ENCODE assay signal across 11 mouse cellular contexts in genomic region chr3:43783000-43783588, GRCm38 (mm10).
DNase-seq lines count a peak whose midpoint lies in the region; ATAC-seq and TF ChIP-seq lines count a peak whose summit lies in the region.
"Had no signal": no experiment of that assay in that cellular context is flagged by ENCODE, and none has a peak within 500 bp of the region (broad histone marks: within the 10 kb centered on the region; RNA-seq: fewer than 3 reads in every experiment).

No protein-coding gene starts in this region.

- peak; percentile 73; the same call in 1 of the 2 replicates for ATAC-seq in midbrain, embryonic 11.5 days (ENCODE audit: low FRiP score)

- TF ChIP-seq CTCF in layer of hippocampus, adult 2 months (conservative IDR thresholded peaks at IDR 0.05) = peak; percentile 82

- no peak overlapping the region for H3K9ac ChIP-seq in midbrain, embryonic 11.5 days (ENCODE audit: low read length)
- H3K9ac ChIP-seq: liver, embryonic 14.5 days had no signal

- H3K4me3 ChIP-seq in midbrain, embryonic 11.5 days (ENCODE audit: low read depth, low read length) = no peak overlapping the region
- no peak overlapping the region for H3K4me3 ChIP-seq in midbrain, embryonic 10.5 days
- H3K4me3 ChIP-seq in layer of hippocampus, adult 2 months = no peak overlapping the region
- no peak overlapping the region for H3K4me3 ChIP-seq in heart, embryonic 10.5 days
- H3K4me3 ChIP-seq: myocyte had no signal

- no peak overlapping the region for H3K4me2 ChIP-seq in midbrain, embryonic 11.5 days

- peak; percentile 51 to 54 for DNase-seq in cerebellum, postnatal 10 days
- DNase-seq in cerebellum, adult 18-20 months = no peak
- no peak for DNase-seq in midbrain, embryonic 11.5 days (ENCODE audit: low spot score, missing footprints)
- no peak for DNase-seq in midbrain, embryonic 10.5 days (ENCODE audit: low spot score)
- peak; percentile 13 to 26 for DNase-seq in layer of hippocampus, adult 2 months (ENCODE audit: low spot score in 2 of 2)
- peak; percentile 49 for DNase-seq in retina, postnatal 1 day
- DNase-seq in spleen, postnatal 4 days (ENCODE audit: low spot score in 2 of 2) = no peak
- no peak for DNase-seq in heart, embryonic 10.5 days (ENCODE audit: low spot score)
- DNase-seq: adrenal gland, postnatal 36 days had no signal

- H3K27me3 ChIP-seq in midbrain, embryonic 11.5 days (ENCODE audit: control insufficient read depth, insufficient read depth, low read length) = no peaks in the 10 kb centered on the region
- H3K27me3 ChIP-seq in midbrain, embryonic 10.5 days (ENCODE audit: low read depth, poor library complexity, severe bottlenecking) = no peaks in the 10 kb centered on the region
- no peaks in the 10 kb centered on the region for H3K27me3 ChIP-seq in heart, embryonic 10.5 days (ENCODE audit: insufficient read depth, poor library complexity, severe bottlenecking)

- no peaks in the 10 kb centered on the region for H3K9me3 ChIP-seq in midbrain, embryonic 11.5 days (ENCODE audit: control insufficient read depth, low read length)
- H3K9me3 ChIP-seq in midbrain, embryonic 10.5 days (replicated peaks) = no peaks in the 10 kb centered on the region
- H3K9me3 ChIP-seq in heart, embryonic 10.5 days = no peaks in the 10 kb centered on the region

- no peak overlapping the region for H3K27ac ChIP-seq in midbrain, embryonic 11.5 days (ENCODE audit: low read depth, low read length)
- no peak overlapping the region for H3K27ac ChIP-seq in midbrain, embryonic 10.5 days (replicated peaks)
- H3K27ac ChIP-seq in layer of hippocampus, adult 2 months = no peak overlapping the region
- H3K27ac ChIP-seq in heart, embryonic 10.5 days = no peak overlapping the region
- H3K27ac ChIP-seq: liver, embryonic 14.5 days had no signal

- no peaks in the 10 kb centered on the region for H3K4me1 ChIP-seq in midbrain, embryonic 11.5 days (ENCODE audit: control insufficient read depth, insufficient read depth, low read length)
- H3K4me1 ChIP-seq in midbrain, embryonic 10.5 days = no peaks in the 10 kb centered on the region
- H3K4me1 ChIP-seq in heart, embryonic 10.5 days = no peaks in the 10 kb centered on the region

- 74% methylated on average over 4 of the region's 4 CpGs for WGBS in midbrain, embryonic 11.5 days
- WGBS in midbrain, embryonic 10.5 days = 85% methylated on average over 4 of the region's 4 CpGs
- 78% methylated on average over 4 of the region's 4 CpGs for WGBS in heart, embryonic 10.5 days

- H3K36me3 ChIP-seq in midbrain, embryonic 11.5 days (ENCODE audit: control insufficient read depth, insufficient read depth, low read length) = no peaks in the 10 kb centered on the region
- no peaks in the 10 kb centered on the region for H3K36me3 ChIP-seq in midbrain, embryonic 10.5 days
- no peaks in the 10 kb centered on the region for H3K36me3 ChIP-seq in heart, embryonic 10.5 days

Comparison
In these comparisons a context has a peak if more than half of its experiments do, and no peak if none do; other contexts are left out.
1. DNase-seq: peak in cerebellum, postnatal 10 days (2 of 2), layer of hippocampus, adult 2 months (2 of 2) and retina, postnatal 1 day (single experiment); none in cerebellum, adult 18-20 months (0 of 2), midbrain, embryonic 11.5 days (single experiment), midbrain, embryonic 10.5 days (single experiment), spleen, postnatal 4 days (0 of 2) and heart, embryonic 10.5 days (single experiment).